Mouse (Mus musculus) kidney, embryonic 16.5 days (tissue): ENCODE results near the gene Ak2. TPM values are rescaled to one million over a fixed set of nuclear protein-coding genes. Genes with fewer than 3 reads are reported as not detected.

Source experiments
- ATAC-seq: fragments of 200-750 bp; cut with Nextera tagmentation; 2 replicates; pipeline ENCODE4 v1.8.0; 2017; ENCODE audit warnings: moderate TSS enrichment; ENCODE audit not compliant: low FRiP score, low TSS enrichment
- H3K27ac ChIP-seq: fragments of 300-500 bp; sonication (generic); 2 replicates; pipeline ENCODE4 v1.5.1; 2014; ENCODE audit warnings: low read length
- H3K27me3 ChIP-seq: fragments of 300-500 bp; sonication (generic); 2 replicates; pipeline ENCODE4 v1.6.1; 2014; ENCODE audit warnings: low read length, control low read depth, mixed read lengths; ENCODE audit not compliant: insufficient read depth
- H3K36me3 ChIP-seq: fragments of 300-500 bp; sonication (generic); 2 replicates; pipeline ENCODE4 v1.6.1; 2014; ENCODE audit warnings: low read length, control low read depth, mixed read lengths; ENCODE audit not compliant: insufficient read depth
- H3K4me1 ChIP-seq: fragments of 300-500 bp; sonication (generic); 2 replicates; pipeline ENCODE4 v1.6.1; 2014; ENCODE audit warnings: low read length, control low read depth, mixed read lengths; ENCODE audit not compliant: insufficient read depth
- H3K4me2 ChIP-seq: fragments of 300-500 bp; sonication (generic); replicated peaks from 2 replicates; pipeline ENCODE4 v1.6.1; 2014; ENCODE audit warnings: low read depth, low read length
- H3K4me3 ChIP-seq: fragments of 300-500 bp; sonication (generic); 2 replicates; pipeline ENCODE4 v1.5.1; 2014; ENCODE audit warnings: mild to moderate bottlenecking, low read length
- H3K9ac ChIP-seq: fragments of 300-500 bp; sonication (generic); replicated peaks from 2 replicates; pipeline ENCODE4 v1.6.1; 2014; ENCODE audit warnings: low read length
- H3K9me3 ChIP-seq: fragments of 300-500 bp; sonication (generic); 2 replicates; pipeline ENCODE4 v1.6.1; 2016; ENCODE audit warnings: low read length, control low read depth
- WGBS: fragments of 180-500 bp; shearing (Covaris S2); extraction: QIAGEN DNeasy Blood & Tissue Kit; methylation state at CpG from one replicate; pipeline ENCODE4 v1.1.7; 2014; 5-methylcytosine and 5-hydroxymethylcytosine counted together
- polyA plus RNA-seq: library from polyadenylated mRNA; unstranded; fragments of >200 nt; fragmentation: Nextera tagmentation; extraction: Ambion mirVana; gene quantifications from 2 replicates; pipeline ENCODE4 v1.2.1, GENCODE M21; 2015

The Ak2 gene
- polyA plus RNA-seq, 1 experiment from 2014 or later = 238 TPM

GRCm38 (mm10) chr4:129050901-129051417 is 59.2 kb downstream of the Ak2 start:
- 0 out of 2 replicates have a peak, but pooled peaks cover 11% of the 10 kb centered on the region for H3K4me1 ChIP-seq
- H3K4me3 ChIP-seq = no peak overlapping the region
- no peak for ATAC-seq
- no peaks in the 10 kb centered on the region for H3K36me3 ChIP-seq
- WGBS = 68% methylated on average over 6 of the region's 6 CpGs
- no peak overlapping the region for H3K4me2 ChIP-seq
- H3K27me3 ChIP-seq = peaks cover 45% of the 10 kb centered on the region
- no peak overlapping the region for H3K9ac ChIP-seq
- H3K27ac ChIP-seq = no peak overlapping the region
- no peaks in the 10 kb centered on the region for H3K9me3 ChIP-seq

- no peak for ATAC-seq
- Histone ChIP-seq H3K4me2 (no peak overlapping the region), H3K27me3 (peaks cover 38% of the 10 kb centered on the region)
Measured at GRCm38 (mm10) chr4:129051461-129052183, 59.9 kb downstream of the Ak2 start.

GRCm38 (mm10) chr4:129054757-129055156 is 63.0 kb downstream of the Ak2 start:
- H3K4me2 ChIP-seq = no peak overlapping the region

More at GRCm38 (mm10) chr4:129051461-129052183, 59.9 kb downstream of the Ak2 start:
- Histone ChIP-seq H3K4me3 (no peak overlapping the region), H3K9ac (no peak overlapping the region), H3K36me3 (no peaks in the 10 kb centered on the region), H3K9me3 (no peaks in the 10 kb centered on the region), H3K27ac (no peak overlapping the region), H3K4me1 (0 out of 2 replicates have a peak, but pooled peaks cover 11% of the 10 kb centered on the region)
- 36% methylated on average over 11 of the region's 11 CpGs for WGBS

GRCm38 (mm10) chr4:129055562-129055961 is 63.8 kb downstream of the Ak2 start:
- WGBS = 81% methylated on average over 5 of the region's 5 CpGs
- H3K4me3 ChIP-seq = no peak overlapping the region

More at GRCm38 (mm10) chr4:129054757-129055156, 63.0 kb downstream of the Ak2 start:
- H3K4me3 ChIP-seq = no peak overlapping the region
- H3K27ac ChIP-seq = no peak overlapping the region
- no peaks in the 10 kb centered on the region for H3K9me3 ChIP-seq
- peaks cover 9% of the 10 kb centered on the region for H3K4me1 ChIP-seq
- 80% methylated on average over 12 of the region's 12 CpGs for WGBS
- peaks cover 23% of the 10 kb centered on the region for H3K27me3 ChIP-seq
- H3K9ac ChIP-seq = no peak overlapping the region
- no peak for ATAC-seq
- H3K36me3 ChIP-seq = no peaks in the 10 kb centered on the region

GRCm38 (mm10) chr4:129057533-129058206 is 65.9 kb downstream of the Ak2 start:
- peak overlapping the region; percentile 83 for H3K9ac ChIP-seq
- no peaks in the 10 kb centered on the region for H3K9me3 ChIP-seq
- peak overlapping the region; percentile 61 for H3K4me3 ChIP-seq
- peak overlapping the region; percentile 82 for H3K4me2 ChIP-seq
- WGBS = 5% methylated on average over 30 of the region's 44 CpGs
- peaks cover 4% of the 10 kb centered on the region for H3K27me3 ChIP-seq
- ATAC-seq = peak; percentile 96
- peaks cover 13% of the 10 kb centered on the region for H3K4me1 ChIP-seq
- H3K36me3 ChIP-seq = no peaks in the 10 kb centered on the region
- H3K27ac ChIP-seq = peak overlapping the region; percentile 68

More at GRCm38 (mm10) chr4:129055562-129055961, 63.8 kb downstream of the Ak2 start:
- no peaks in the 10 kb centered on the region for H3K9me3 ChIP-seq
- no peak overlapping the region for H3K27ac ChIP-seq
- H3K27me3 ChIP-seq = peaks cover 17% of the 10 kb centered on the region
- H3K4me1 ChIP-seq = peaks cover 13% of the 10 kb centered on the region
- no peak for ATAC-seq
- no peak overlapping the region for H3K9ac ChIP-seq
- no peaks in the 10 kb centered on the region for H3K36me3 ChIP-seq
- H3K4me2 ChIP-seq = no peak overlapping the region

- H3K4me1 ChIP-seq = peaks cover 13% of the 10 kb centered on the region
- H3K27me3 ChIP-seq = no peaks in the 10 kb centered on the region; the same call in 1 of the 2 replicates
- peak within 1 kb of the TSS; percentile 82 for H3K4me2 ChIP-seq
- H3K9ac ChIP-seq = peak within 1 kb of the TSS; percentile 83
- H3K4me3 ChIP-seq = peak within 1 kb of the TSS; percentile 61
- H3K36me3 ChIP-seq = no peaks in the 10 kb centered on the region
- peak within 1 kb of the TSS; percentile 68 for H3K27ac ChIP-seq
- H3K9me3 ChIP-seq = no peaks in the 10 kb centered on the region
- WGBS = under 1% methylated on average over 75 of the region's 107 CpGs
- peak; percentile 66 for ATAC-seq
Measured at GRCm38 (mm10) chr4:129058207-129059092, 66.7 kb downstream of the Ak2 start, which contains the start of gene Rnf19b. Gene Rnf19b (plus strand): TSS chr4:129058271.

- Histone ChIP-seq H3K4me3 (peak overlapping the region; percentile 61), H3K9me3 (no peaks in the 10 kb centered on the region), H3K4me1 (peaks cover 13% of the 10 kb centered on the region), H3K36me3 (no peaks in the 10 kb centered on the region), H3K9ac (peak overlapping the region; percentile 83), H3K27me3 (no peaks in the 10 kb centered on the region), H3K4me2 (peak overlapping the region; percentile 82), H3K27ac (no peak overlapping the region; the same call in 1 of the 2 replicates)
- WGBS = 3% methylated on average over 13 of the region's 13 CpGs
- ATAC-seq = peak; percentile 47
Measured at GRCm38 (mm10) chr4:129059125-129059551, 67.4 kb downstream of the Ak2 start.

GRCm38 (mm10) chr4:129059922-129060321 is 68.2 kb downstream of the Ak2 start:
- Histone ChIP-seq H3K4me3 (peak overlapping the region; percentile 61; the same call in 1 of the 2 replicates), H3K9me3 (no peaks in the 10 kb centered on the region), H3K27me3 (no peaks in the 10 kb centered on the region), H3K4me1 (peaks cover 13% of the 10 kb centered on the region), H3K9ac (peak overlapping the region; percentile 50; the same call in 1 of the 2 replicates), H3K27ac (no peak overlapping the region), H3K36me3 (no peaks in the 10 kb centered on the region), H3K4me2 (peak overlapping the region; percentile 82)
- no peak for ATAC-seq
- 15% methylated on average over 4 of the region's 4 CpGs for WGBS
